Mouse (Mus musculus) thymus, adult 2 months (tissue): ENCODE measurements around the gene 1110008P14Rik. TPM values are rescaled to one million over a fixed set of nuclear protein-coding genes. Genes with fewer than 3 reads are reported as not detected.

ENCODE experiments used
- DNase-seq: peaks from one replicate; pipeline ENCODE4 v3.0.0; 2021
- H3K27ac ChIP-seq: fragments of 200-500 bp; 2 replicates; pipeline ENCODE4 v1.5.1; 2012; ENCODE audit warnings: low read length, control low read depth; ENCODE audit not compliant: control insufficient read depth, insufficient read depth
- H3K27me3 ChIP-seq: fragments of 200-500 bp; 2 replicates; pipeline ENCODE4 v1.6.1; 2012; ENCODE audit warnings: mild to moderate bottlenecking, low read length, moderate library complexity, mixed read lengths; ENCODE audit not compliant: control insufficient read depth, insufficient read depth
- H3K36me3 ChIP-seq: fragments of 200-500 bp; 2 replicates; pipeline ENCODE4 v1.6.1; 2012; ENCODE audit warnings: mild to moderate bottlenecking, low read length, moderate library complexity; ENCODE audit not compliant: control insufficient read depth, insufficient read depth
- H3K4me1 ChIP-seq: fragments of 200-500 bp; replicated peaks from 2 replicates; pipeline ENCODE4 v1.6.1; 2012; ENCODE audit warnings: low read length; ENCODE audit not compliant: control insufficient read depth, insufficient read depth
- H3K4me3 ChIP-seq: fragments of 200-500 bp; 2 replicates; pipeline ENCODE4 v1.5.1; 2012; ENCODE audit warnings: mild to moderate bottlenecking, low read length, control low read depth, moderate library complexity; ENCODE audit not compliant: control insufficient read depth, insufficient read depth
- CTCF ChIP-seq: fragments of 200-500 bp; IDR thresholded peaks from 2 replicates; pipeline ENCODE4 v1.5.1; 2012; ENCODE audit warnings: mild to moderate bottlenecking, control low read depth, low read length, moderate library complexity, borderline replicate concordance; ENCODE audit not compliant: control insufficient read depth, poor library complexity, insufficient read depth; ENCODE audit errors: extremely low read depth
- POLR2A ChIP-seq: fragments of 200-500 bp; IDR thresholded peaks from 2 replicates; pipeline ENCODE4 v1.6.1; 2012; ENCODE audit warnings: mild to moderate bottlenecking, low read length, control low read depth, moderate library complexity; ENCODE audit not compliant: control insufficient read depth, poor library complexity, insufficient read depth; ENCODE audit errors: extremely low read depth
- WGBS: fragments of 180-500 bp; shearing (Covaris S2); methylation state at CpG from one replicate; pipeline ENCODE4 v1.1.7; 2018; 5-methylcytosine and 5-hydroxymethylcytosine counted together
- polyA plus RNA-seq: library from polyadenylated mRNA; depleted of rRNA; stranded (reverse); fragments of >200 nt; gene quantifications from 2 replicates; pipeline ENCODE4 v1.2.3, GENCODE M21; 2012

The 1110008P14Rik gene
- polyA plus RNA-seq, 1 experiment: 257 TPM

DNA sequence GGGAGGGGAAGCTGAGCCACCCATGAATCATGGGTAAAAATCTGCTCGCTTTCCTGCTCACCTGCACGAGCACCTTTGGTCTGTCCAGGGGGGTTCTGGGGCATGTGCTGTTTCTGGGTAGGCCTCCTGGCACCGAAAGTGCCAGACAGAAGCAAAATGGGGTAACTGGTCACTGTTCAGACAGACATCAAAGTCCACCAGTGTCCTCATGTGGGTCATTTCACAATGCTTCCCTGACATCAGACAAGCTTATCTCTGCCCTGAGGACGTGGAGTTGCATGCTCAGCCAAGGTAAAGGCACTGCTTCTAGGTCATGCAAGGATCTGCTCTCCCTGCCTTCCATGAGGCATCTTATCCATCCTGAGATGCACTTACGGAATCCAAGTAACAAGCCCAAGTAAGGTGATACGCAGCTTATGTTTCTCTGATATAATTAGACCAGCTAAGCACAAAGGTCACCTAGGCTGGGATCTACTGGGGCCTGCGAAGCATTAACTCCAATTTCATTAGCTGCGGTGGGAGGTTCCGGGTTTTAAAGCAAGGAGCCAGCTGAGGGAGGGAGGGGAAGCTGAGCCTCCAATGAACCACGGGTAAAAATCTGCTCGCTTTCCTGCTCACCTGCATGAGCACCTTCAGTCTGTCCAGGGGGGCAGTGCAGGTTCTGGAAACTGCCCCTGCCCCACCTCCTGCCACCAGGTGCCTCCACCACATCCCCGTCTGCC, 36.9 kb upstream of the 1110008P14Rik start:
- no peak for TF ChIP-seq CTCF
- TF ChIP-seq POLR2A: no peak
- H3K4me3 ChIP-seq: no peak overlapping the region
- H3K36me3 ChIP-seq: peaks cover 53% of the 10 kb centered on the region
- WGBS: 92% methylated on average over 12 of the region's 12 CpGs
- peaks cover 6% of the 10 kb centered on the region for H3K4me1 ChIP-seq
- no peaks in the 10 kb centered on the region for H3K27me3 ChIP-seq
- no peak for DNase-seq
- no peak overlapping the region for H3K27ac ChIP-seq

DNA sequence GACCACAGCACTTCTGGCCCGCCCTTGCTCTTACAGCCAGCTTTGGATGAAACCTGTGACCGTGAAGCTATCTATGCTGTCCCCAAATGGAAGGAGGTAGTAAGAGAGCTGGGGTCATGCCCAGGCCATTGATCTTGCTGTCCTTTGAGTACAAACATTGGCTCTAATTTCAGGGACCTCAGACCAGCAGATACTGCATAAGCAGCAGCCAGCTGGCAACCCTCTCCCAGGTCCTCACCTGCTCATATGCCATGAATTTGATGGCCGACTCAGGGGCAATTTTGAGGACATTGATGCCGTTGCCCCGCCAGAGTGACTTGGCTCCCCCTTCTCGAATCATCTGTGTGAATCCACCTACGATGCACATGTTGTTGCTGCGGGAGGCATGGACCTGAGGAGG, 35.7 kb upstream of the 1110008P14Rik start:
- 97% methylated on average over 8 of the region's 8 CpGs for WGBS
- Histone ChIP-seq H3K27me3 (no peaks in the 10 kb centered on the region), H3K27ac (no peak overlapping the region), H3K4me3 (no peak overlapping the region), H3K4me1 (no peaks in the 10 kb centered on the region), H3K36me3 (peaks cover 53% of the 10 kb centered on the region)
- DNase-seq: no peak
- TF ChIP-seq CTCF: no peak
- TF ChIP-seq POLR2A: no peak

DNA sequence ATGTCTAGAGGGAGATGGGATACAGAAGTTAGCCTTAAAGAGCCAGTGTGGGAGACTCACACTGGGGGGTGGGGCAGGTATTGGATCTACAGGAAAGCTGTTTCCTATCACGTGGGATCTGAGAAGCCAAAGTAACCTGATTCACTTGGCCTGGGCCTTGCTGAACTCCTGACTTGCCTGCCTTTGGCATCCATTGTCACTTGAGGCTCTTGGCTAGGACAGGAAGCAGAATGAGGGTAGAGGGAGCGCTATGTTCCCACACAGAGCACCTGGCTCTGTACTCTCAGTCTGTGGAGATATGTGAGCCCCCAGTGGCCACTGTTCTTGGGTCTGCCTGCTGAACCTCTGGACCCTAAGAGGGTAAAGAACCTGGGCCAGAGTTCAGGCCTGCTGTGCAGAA, 34.8 kb upstream of the 1110008P14Rik start:
- Histone ChIP-seq H3K27me3 (no peaks in the 10 kb centered on the region), H3K4me3 (no peak overlapping the region), H3K27ac (no peak overlapping the region), H3K36me3 (peaks cover 53% of the 10 kb centered on the region), H3K4me1 (no peaks in the 10 kb centered on the region)
- no peak for DNase-seq
- 85% methylated on average over 2 of the region's 2 CpGs for WGBS
- TF ChIP-seq POLR2A: no peak
- TF ChIP-seq CTCF: no peak

DNA sequence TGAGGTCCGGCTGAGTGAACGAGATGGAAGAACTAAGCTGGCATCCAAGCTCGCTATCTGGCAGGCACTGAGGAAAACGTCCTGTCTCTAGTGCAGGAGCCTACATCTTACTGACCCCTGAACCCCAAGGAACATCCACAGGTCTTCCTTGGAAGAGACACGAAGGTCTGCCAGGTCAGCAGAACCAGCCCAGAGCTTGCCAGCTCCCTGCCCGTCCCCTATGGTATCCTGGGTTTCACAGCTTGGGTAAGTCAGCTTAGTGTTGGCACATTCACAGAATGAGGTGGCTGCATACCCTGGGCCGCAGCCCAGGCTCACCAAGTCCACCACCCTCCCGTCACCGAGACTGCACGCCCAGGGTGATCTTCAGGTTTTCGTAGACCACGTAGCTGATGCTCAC, 34.1 kb upstream of the 1110008P14Rik start:
- WGBS: 98% methylated on average over 12 of the region's 12 CpGs
- Histone ChIP-seq H3K4me3 (no peak overlapping the region), H3K4me1 (0 out of 2 replicates have a peak, but pooled peaks cover 2% of the 10 kb centered on the region), H3K27me3 (no peaks in the 10 kb centered on the region), H3K36me3 (peaks cover 53% of the 10 kb centered on the region), H3K27ac (no peak overlapping the region)
- TF ChIP-seq POLR2A (no peak), CTCF (no peak)
- no peak for DNase-seq

DNA sequence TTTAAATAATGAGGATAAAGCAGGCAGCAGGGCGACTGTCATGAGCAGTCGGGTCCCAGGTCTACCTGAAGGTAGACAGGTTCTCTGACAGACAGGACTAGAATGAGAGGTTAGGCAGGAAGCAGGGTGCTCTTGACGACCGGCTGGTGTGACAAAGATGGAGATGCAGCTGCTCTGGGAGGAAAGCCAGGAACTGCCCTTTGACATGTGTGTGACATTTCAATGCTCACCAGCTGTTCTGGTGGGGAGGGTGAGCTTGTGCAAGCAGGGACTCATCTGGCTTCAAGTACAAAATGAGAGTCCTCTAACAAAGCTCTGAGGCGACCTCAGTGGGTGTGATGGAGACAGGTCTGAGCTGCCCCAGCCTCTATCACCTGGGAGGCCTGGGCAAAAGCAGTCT, 32.2 kb upstream of the 1110008P14Rik start:
- no peak for DNase-seq
- Histone ChIP-seq H3K4me3 (no peak overlapping the region), H3K27me3 (no peaks in the 10 kb centered on the region), H3K4me1 (0 out of 2 replicates have a peak, but pooled peaks cover 2% of the 10 kb centered on the region), H3K27ac (no peak overlapping the region), H3K36me3 (peaks cover 40% of the 10 kb centered on the region)
- TF ChIP-seq CTCF (no peak), POLR2A (no peak)
- 83% methylated on average over 5 of the region's 5 CpGs for WGBS

DNA sequence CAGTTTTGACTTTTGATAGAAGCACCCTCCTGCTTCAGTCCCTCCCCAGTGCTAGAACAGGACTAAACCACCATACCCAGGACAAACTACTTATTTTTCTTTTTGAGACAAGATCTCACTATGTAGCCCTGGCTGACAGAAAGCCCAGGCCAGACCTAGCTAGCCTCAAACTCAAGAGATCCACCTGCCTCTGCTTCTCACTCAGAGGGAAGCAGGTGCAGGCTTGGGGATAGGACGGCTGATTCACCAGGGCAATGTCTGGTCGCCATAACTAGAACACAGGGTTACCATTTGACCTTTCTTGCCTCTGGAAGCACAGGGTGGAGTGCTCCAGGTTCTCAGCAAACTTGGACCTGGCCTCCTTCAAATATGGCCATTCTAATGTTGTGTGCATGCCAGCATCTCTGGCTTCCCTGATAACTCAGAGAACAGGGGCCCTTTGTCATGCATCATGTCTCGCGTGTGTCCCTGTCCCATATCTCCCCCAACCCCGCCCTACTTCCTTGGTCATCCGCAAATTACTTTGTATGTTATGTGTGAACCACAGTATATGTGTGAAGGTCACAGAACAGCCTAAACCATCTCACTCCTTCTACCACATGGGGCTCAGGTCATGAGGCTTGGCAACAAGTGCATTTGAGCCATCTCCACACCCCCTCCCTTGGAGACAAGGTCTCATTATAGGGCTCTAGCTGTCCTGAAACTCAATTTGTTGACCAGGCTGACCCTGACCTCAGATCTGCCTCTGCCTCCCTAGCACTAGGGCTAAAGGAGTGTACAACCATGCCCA, 31.2 kb upstream of the 1110008P14Rik start:
- no peaks in the 10 kb centered on the region for H3K27me3 ChIP-seq
- 95% methylated on average over 6 of the region's 6 CpGs for WGBS
- TF ChIP-seq POLR2A (no peak), CTCF (no peak)
- no peak for DNase-seq
- no peak overlapping the region for H3K27ac ChIP-seq
- 0 out of 2 replicates have a peak, but pooled peaks cover 2% of the 10 kb centered on the region for H3K4me1 ChIP-seq
- peaks cover 30% of the 10 kb centered on the region for H3K36me3 ChIP-seq
- H3K4me3 ChIP-seq: no peak overlapping the region

DNA sequence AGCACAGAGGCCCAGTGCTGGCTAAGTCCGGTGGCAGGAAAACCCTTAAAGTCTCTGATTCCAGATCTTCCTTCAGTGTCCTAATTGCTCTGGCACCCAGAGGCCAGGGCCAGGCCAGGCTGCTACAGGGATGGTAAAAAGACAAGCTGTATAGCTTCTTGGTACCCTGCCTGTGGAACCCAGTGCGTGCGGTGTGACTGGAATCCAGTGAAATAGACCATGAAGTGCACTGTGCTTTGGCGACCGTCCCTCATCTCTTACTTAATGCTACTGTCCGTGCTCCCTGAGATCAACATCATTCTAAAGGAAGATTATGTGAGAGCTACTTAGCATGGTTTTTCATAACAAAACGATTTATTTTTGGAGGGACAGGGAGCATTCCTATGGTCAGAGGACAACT, 29.7 kb upstream of the 1110008P14Rik start:
- Histone ChIP-seq H3K27me3 (no peaks in the 10 kb centered on the region), H3K27ac (no peak overlapping the region), H3K4me1 (0 out of 2 replicates have a peak, but pooled peaks cover 2% of the 10 kb centered on the region), H3K4me3 (no peak overlapping the region), H3K36me3 (peaks cover 15% of the 10 kb centered on the region)
- DNase-seq: no peak
- WGBS: 89% methylated on average over 7 of the region's 7 CpGs
- TF ChIP-seq POLR2A (no peak), CTCF (no peak)
